Mouse (Mus musculus) cerebellum, adult 2 months (tissue): ENCODE data around the gene Eif4enif1. TPM values are rescaled to one million over a fixed set of nuclear protein-coding genes. Genes with fewer than 3 reads are reported as not detected.

ENCODE experiments used
- DNase-seq, 2 experiments: peaks; one replicate each; pipeline ENCODE4 v3.0.0; 2021
- H3K27ac ChIP-seq: fragments of 200-500 bp; 2 replicates; pipeline ENCODE4 v1.5.1; 2012; ENCODE audit warnings: low read length, control low read depth, inconsistent platforms; ENCODE audit not compliant: insufficient read depth
- H3K27me3 ChIP-seq: fragments of 200-500 bp; 2 replicates; pipeline ENCODE4 v1.6.1; 2012; ENCODE audit warnings: inconsistent platforms, mild to moderate bottlenecking, low read length, moderate library complexity; ENCODE audit not compliant: control insufficient read depth, insufficient read depth
- H3K4me1 ChIP-seq: fragments of 200-500 bp; 2 replicates; pipeline ENCODE4 v1.6.1; 2011; ENCODE audit warnings: low read length; ENCODE audit not compliant: control insufficient read depth, insufficient read depth
- H3K4me3 ChIP-seq: fragments of 200-500 bp; replicated peaks from 2 replicates; pipeline ENCODE3; 2011; ENCODE audit warnings: mild to moderate bottlenecking, low read depth, low read length, control low read depth; ENCODE audit not compliant: insufficient read depth
- CTCF ChIP-seq: fragments of 200-500 bp; IDR thresholded peaks from 2 replicates; pipeline ENCODE4 v1.5.1; 2011; ENCODE audit warnings: low read depth, mild to moderate bottlenecking, control low read depth, low read length, moderate library complexity, borderline replicate concordance; ENCODE audit not compliant: insufficient read depth
- POLR2A ChIP-seq: fragments of 200-500 bp; IDR thresholded peaks from 2 replicates; pipeline ENCODE4 v1.6.1; 2011; ENCODE audit warnings: low read length, control low read depth, borderline replicate concordance; ENCODE audit not compliant: insufficient read depth
- WGBS: fragments of 180-500 bp; shearing (Covaris S2); methylation state at CpG from one replicate; pipeline ENCODE4 v1.1.7; 2018; 5-methylcytosine and 5-hydroxymethylcytosine counted together
- polyA plus RNA-seq: library from polyadenylated mRNA; depleted of rRNA; stranded (reverse); fragments of >200 nt; gene quantifications from 2 replicates; pipeline ENCODE4 v1.2.3, GENCODE M21; 2012; rRNA removed

The Eif4enif1 gene
- polyA plus RNA-seq, 1 experiment: 57.4 TPM

DNA sequence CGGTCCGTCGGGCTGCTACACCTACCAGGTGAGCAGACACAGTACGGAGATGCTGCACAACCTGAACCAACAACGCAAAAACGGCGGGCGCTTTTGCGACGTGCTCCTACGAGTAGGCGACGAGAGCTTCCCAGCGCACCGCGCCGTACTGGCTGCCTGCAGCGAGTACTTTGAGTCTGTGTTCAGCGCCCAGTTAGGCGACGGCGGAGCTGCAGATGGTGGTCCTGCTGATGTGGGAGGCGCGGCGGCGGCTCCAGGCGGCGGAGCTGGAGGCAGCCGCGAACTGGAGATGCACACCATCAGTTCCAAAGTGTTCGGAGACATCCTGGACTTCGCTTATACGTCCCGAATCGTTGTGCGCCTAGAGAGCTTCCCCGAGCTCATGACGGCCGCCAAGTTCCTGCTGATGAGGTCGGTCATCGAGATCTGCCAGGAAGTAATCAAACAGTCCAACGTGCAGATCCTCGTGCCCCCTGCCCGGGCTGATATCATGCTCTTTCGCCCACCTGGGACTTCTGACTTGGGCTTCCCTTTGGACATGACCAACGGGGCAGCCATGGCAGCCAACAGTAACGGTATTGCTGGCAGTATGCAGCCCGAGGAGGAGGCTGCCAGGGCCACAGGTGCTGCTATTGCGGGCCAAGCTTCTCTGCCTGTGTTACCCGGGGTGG, 88.6 kb downstream of the Eif4enif1 start:
- WGBS: under 1% methylated on average over 50 of the region's 50 CpGs
- DNase-seq: peak; percentile 71 to 72
- H3K27me3 ChIP-seq: no peaks in the 10 kb centered on the region
- H3K4me1 ChIP-seq: peaks cover 18% of the 10 kb centered on the region
- no peak for TF ChIP-seq CTCF
- no peak for TF ChIP-seq POLR2A
- peak overlapping the region; percentile 42 for H3K27ac ChIP-seq
- peak overlapping the region; percentile 92 for H3K4me3 ChIP-seq

DNA sequence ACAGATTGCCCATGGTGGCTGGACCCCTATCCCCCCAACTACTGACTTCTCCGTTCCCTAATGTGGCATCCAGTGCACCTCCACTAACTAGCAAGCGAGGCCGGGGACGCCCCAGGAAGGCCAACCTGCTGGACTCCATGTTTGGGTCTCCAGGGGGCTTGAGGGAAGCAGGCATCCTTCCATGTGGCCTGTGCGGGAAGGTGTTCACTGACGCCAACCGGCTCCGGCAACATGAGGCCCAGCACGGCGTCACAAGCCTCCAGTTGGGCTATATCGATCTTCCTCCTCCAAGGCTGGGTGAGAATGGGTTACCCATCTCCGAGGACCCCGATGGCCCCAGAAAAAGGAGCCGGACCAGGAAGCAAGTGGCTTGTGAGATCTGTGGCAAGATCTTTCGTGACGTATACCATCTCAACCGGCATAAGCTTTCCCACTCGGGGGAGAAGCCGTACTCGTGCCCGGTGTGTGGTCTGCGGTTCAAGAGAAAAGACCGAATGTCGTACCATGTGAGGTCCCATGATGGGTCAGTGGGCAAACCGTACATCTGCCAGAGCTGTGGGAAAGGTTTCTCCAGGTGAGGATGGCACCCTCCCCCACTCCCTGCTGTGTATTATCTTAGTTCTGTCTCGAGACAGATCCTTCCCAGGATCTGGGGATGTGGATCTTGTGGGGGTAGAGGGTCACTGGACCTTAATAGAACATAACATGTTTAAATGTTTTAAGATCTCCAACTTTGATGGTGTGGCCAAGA, 89.3 kb downstream of the Eif4enif1 start:
- WGBS: 6% methylated on average over 26 of the region's 26 CpGs
- TF ChIP-seq CTCF (no peak), POLR2A (no peak)
- DNase-seq: peak; percentile 34 to 72
- Histone ChIP-seq H3K27me3 (no peaks in the 10 kb centered on the region), H3K4me3 (peak overlapping the region; percentile 92), H3K27ac (peak overlapping the region; percentile 15), H3K4me1 (peaks cover 18% of the 10 kb centered on the region)

DNA sequence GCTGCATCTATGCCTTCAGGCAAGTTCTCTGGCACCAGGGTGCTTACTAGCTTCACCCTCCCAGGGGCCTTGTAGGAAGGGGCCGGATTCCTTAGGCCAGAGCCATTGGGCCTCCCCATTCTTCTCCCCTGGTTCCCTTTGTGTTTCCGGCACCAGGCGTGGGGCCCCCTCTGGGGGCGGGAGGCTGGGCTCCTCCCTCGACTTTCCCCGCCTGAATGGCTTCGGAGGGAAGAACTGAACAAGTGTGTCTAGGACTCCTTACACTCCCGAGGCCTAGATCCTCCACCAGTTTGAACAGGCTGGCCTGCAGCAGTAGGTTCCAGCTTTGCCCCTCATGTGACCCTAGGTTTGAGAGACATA, 89.8 kb downstream of the Eif4enif1 start:
- Histone ChIP-seq H3K27me3 (no peaks in the 10 kb centered on the region), H3K4me3 (peak overlapping the region; percentile 92), H3K27ac (peak overlapping the region; percentile 15), H3K4me1 (peaks cover 17% of the 10 kb centered on the region)
- TF ChIP-seq POLR2A: no peak
- no peak for TF ChIP-seq CTCF
- DNase-seq: peak; percentile 35 to 49
- 6% methylated on average over 8 of the region's 8 CpGs for WGBS

DNA sequence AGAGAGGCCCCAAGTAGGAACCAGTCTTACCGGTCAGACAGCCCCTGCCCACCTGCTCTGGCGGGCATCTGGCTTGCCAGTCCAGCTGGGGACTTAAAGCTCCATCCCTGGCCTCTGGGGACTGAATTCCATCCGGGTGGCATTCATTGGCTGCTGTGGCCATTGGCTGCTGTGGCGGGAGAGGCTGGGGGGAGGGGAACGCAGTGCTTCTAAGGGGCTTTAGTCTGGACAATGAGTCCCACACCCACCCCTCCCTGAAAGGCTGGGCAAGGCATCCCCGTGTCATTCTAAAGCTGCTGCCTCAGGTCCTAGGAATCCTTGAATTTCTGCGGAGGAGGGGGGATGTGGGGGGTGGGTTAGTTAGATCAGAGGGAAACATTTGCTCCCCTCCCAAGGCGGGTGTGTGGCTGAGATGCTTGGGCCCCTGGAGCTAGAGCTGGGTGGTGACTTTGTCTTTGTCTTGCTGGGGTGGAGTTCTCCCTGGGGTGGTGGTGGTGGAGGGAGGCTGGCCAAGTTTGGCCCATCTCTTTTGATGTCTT, 90.6 kb downstream of the Eif4enif1 start:
- Histone ChIP-seq H3K27ac (no peak overlapping the region), H3K4me1 (peaks cover 14% of the 10 kb centered on the region), H3K4me3 (peak overlapping the region; percentile 92), H3K27me3 (no peaks in the 10 kb centered on the region)
- peak in 1 of 2 experiments; percentile 35 for DNase-seq
- 12% methylated on average over 8 of the region's 8 CpGs for WGBS
- no peak for TF ChIP-seq POLR2A
- TF ChIP-seq CTCF: no peak

DNA sequence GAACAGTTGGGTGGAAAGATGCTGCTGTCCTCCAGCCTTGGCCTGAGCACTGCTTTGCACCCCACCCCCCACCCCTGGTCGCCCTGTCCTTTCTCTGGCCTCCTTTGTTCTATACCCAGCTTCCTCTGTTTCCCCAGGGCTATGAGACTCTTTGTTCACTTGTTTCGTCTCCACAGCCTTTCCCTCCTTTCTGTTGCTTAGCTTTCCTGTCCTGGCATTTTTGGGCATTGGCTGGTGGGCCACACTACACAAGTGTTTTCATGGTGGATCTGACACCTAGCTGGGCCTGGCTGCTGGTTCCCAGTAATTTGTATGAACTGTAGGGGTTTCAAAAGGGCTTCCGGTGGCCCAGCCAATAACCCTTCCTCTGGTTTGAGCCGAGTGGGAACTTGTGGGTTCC, 91.2 kb downstream of the Eif4enif1 start:
- no peak overlapping the region for H3K27ac ChIP-seq
- DNase-seq: peak in 1 of 2 experiments; percentile 29

More for the DNA sequence above, 91.2 kb downstream of the Eif4enif1 start:
- WGBS: 24% methylated on average over 4 of the region's 4 CpGs
- TF ChIP-seq CTCF: no peak
- TF ChIP-seq POLR2A: no peak
- no peak overlapping the region for H3K4me3 ChIP-seq
- H3K27me3 ChIP-seq: no peaks in the 10 kb centered on the region
- H3K4me1 ChIP-seq: peaks cover 14% of the 10 kb centered on the region

Other genes with a start within 250 kb of the Eif4enif1 start
- gene Sfi1, start 8.9 kb upstream of the Eif4enif1 start, polyA plus RNA-seq: 24.1 and 26.6 TPM in 2 replicates
- gene Drg1, start 64.0 kb downstream of the Eif4enif1 start, polyA plus RNA-seq: 83.2 and 85.9 TPM in 2 replicates
- gene Patz1, start 86.5 kb downstream of the Eif4enif1 start, polyA plus RNA-seq: 41.0 and 44.1 TPM in 2 replicates
- 68.2 and 76.1 TPM in 2 replicates for gene Pik3ip1, start 128.0 kb downstream of the Eif4enif1 start, polyA plus RNA-seq
- gene Limk2, start 206.8 kb downstream of the Eif4enif1 start, polyA plus RNA-seq: 201 and 206 TPM in 2 replicates
- 38.1 and 39.3 TPM in 2 replicates for gene Rnf185, start 250.0 kb downstream of the Eif4enif1 start, polyA plus RNA-seq